8 mouse cellular contexts compared by ENCODE assay signal in genomic region chr16:20671886-20672285, GRCm38 (mm10). TPM values are rescaled to one million over a fixed set of nuclear protein-coding genes. Genes with fewer than 3 reads are reported as not detected.
DNase-seq lines count a peak whose midpoint lies in the region; ATAC-seq and TF ChIP-seq lines count a peak whose summit lies in the region.

No protein-coding gene starts in this region.

- TF ChIP-seq EP300 in lung, postnatal 0 days (IDR thresholded peaks at IDR 0.05): no peak

- H3K27ac ChIP-seq in lung, postnatal 0 days (ENCODE audit: low read length): peak overlapping the region; percentile 97; the same call in 1 of the 2 replicates
- no peak overlapping the region for H3K27ac ChIP-seq in embryonic facial prominence, embryonic 13.5 days
- no peak overlapping the region for H3K27ac ChIP-seq in limb, embryonic 14.5 days (replicated peaks; ENCODE audit: low read depth, low read length)
- no peak overlapping the region for H3K27ac ChIP-seq in stomach, embryonic 14.5 days (ENCODE audit: low read length)

- no peak overlapping the region; the same call in 1 of the 2 replicates for H3K4me3 ChIP-seq in lung, postnatal 0 days (ENCODE audit: low read depth, low read length)
- H3K4me3 ChIP-seq in embryonic facial prominence, embryonic 13.5 days: peak overlapping the region; percentile 94
- H3K4me3 ChIP-seq in limb, embryonic 14.5 days (replicated peaks; ENCODE audit: low read length): peak overlapping the region; percentile 96; the same call in 1 of the 2 replicates
- H3K4me3 ChIP-seq in stomach, embryonic 14.5 days (ENCODE audit: low read depth, low read length): peak overlapping the region; percentile 91; the same call in 1 of the 2 replicates

- no peak for TF ChIP-seq POLR2A in limb, embryonic 14.5 days (IDR thresholded peaks at IDR 0.05; ENCODE audit: borderline replicate concordance, extremely low read depth, insufficient read depth, insufficient read length)

- no peaks in the 10 kb centered on the region for H3K27me3 ChIP-seq in lung, postnatal 0 days (replicated peaks; ENCODE audit: insufficient read depth, low read length)
- no peaks in the 10 kb centered on the region for H3K27me3 ChIP-seq in embryonic facial prominence, embryonic 13.5 days
- H3K27me3 ChIP-seq in limb, embryonic 14.5 days (ENCODE audit: control insufficient read depth, insufficient read depth, low read length): no peaks in the 10 kb centered on the region
- H3K27me3 ChIP-seq in stomach, embryonic 14.5 days (ENCODE audit: control insufficient read depth, insufficient read depth, low read length): no peaks in the 10 kb centered on the region

- WGBS in lung, postnatal 0 days: 20% methylated on average over 6 of the region's 6 CpGs
- WGBS in embryonic facial prominence, embryonic 13.5 days: 23% methylated on average over 6 of the region's 6 CpGs
- WGBS in limb, embryonic 14.5 days: 19% methylated on average over 6 of the region's 6 CpGs
- WGBS in stomach, embryonic 14.5 days: 22% methylated on average over 6 of the region's 6 CpGs

- H3K9ac ChIP-seq in lung, postnatal 0 days (replicated peaks; ENCODE audit: low read depth): no peak overlapping the region
- 0 out of 2 replicates have a peak overlapping the region, but pooled peaks have one; percentile 44 for H3K9ac ChIP-seq in embryonic facial prominence, embryonic 13.5 days
- H3K9ac ChIP-seq in limb, embryonic 14.5 days (ENCODE audit: low read depth, low read length, severe bottlenecking): no peak overlapping the region
- H3K9ac ChIP-seq in stomach, embryonic 14.5 days (replicated peaks; ENCODE audit: low read depth, low read length): no peak overlapping the region

- no peak overlapping the region for H3K4me2 ChIP-seq in lung, postnatal 0 days (replicated peaks; ENCODE audit: low read depth, low read length)
- H3K4me2 ChIP-seq in embryonic facial prominence, embryonic 13.5 days: peak overlapping the region; percentile 98
- peak overlapping the region; percentile 83; the same call in 1 of the 2 replicates for H3K4me2 ChIP-seq in limb, embryonic 14.5 days (replicated peaks; ENCODE audit: low read depth, low read length, severe bottlenecking)
- H3K4me2 ChIP-seq in stomach, embryonic 14.5 days (replicated peaks; ENCODE audit: low read depth, low read length): peak overlapping the region; percentile 47

- no peaks in the 10 kb centered on the region for H3K9me3 ChIP-seq in lung, postnatal 0 days (ENCODE audit: low read length)
- H3K9me3 ChIP-seq in embryonic facial prominence, embryonic 13.5 days: no peaks in the 10 kb centered on the region
- H3K9me3 ChIP-seq in limb, embryonic 14.5 days (ENCODE audit: control insufficient read depth, low read length): no peaks in the 10 kb centered on the region
- no peaks in the 10 kb centered on the region for H3K9me3 ChIP-seq in stomach, embryonic 14.5 days (ENCODE audit: control insufficient read depth, low read depth, low read length)

- TF ChIP-seq CTCF in lung, postnatal 0 days (IDR thresholded peaks at IDR 0.05): no peak

- H3K36me3 ChIP-seq in lung, postnatal 0 days (ENCODE audit: insufficient read depth, low read length): no peaks in the 10 kb centered on the region
- peaks cover 24% of the 10 kb centered on the region for H3K36me3 ChIP-seq in embryonic facial prominence, embryonic 13.5 days
- H3K36me3 ChIP-seq in limb, embryonic 14.5 days (ENCODE audit: control insufficient read depth, insufficient read depth, low read length): peaks cover 28% of the 10 kb centered on the region
- H3K36me3 ChIP-seq in stomach, embryonic 14.5 days (ENCODE audit: control insufficient read depth, insufficient read depth, low read length): peaks cover 19% of the 10 kb centered on the region

- ATAC-seq in lung, postnatal 0 days: no peak
- no peak for ATAC-seq in embryonic facial prominence, embryonic 13.5 days (ENCODE audit: insufficient number of reproducible peaks, insufficient read depth, low FRiP score, low TSS enrichment, low read depth)
- ATAC-seq in limb, embryonic 14.5 days (ENCODE audit: low FRiP score, low read depth): no peak
- ATAC-seq in stomach, embryonic 14.5 days (ENCODE audit: insufficient number of reproducible peaks, insufficient read depth, low FRiP score, low read depth): no peak

- DNase-seq in lung, postnatal 0 days (ENCODE audit: low spot score): no peak
- DNase-seq in lung, postnatal 10 days: no peak
- DNase-seq in limb, embryonic 14.5 days (ENCODE audit: low spot score): no peak
- DNase-seq in frontal cortex, adult 2 months (ENCODE audit: extremely low spot score in 1 of 2, low spot score in 1 of 2): no peak
- DNase-seq in cerebellum, adult 11 months: no peak
- DNase-seq in layer of hippocampus, adult 11-12 months (ENCODE audit: low spot score): no peak

- H3K4me1 ChIP-seq in lung, postnatal 0 days (ENCODE audit: insufficient read depth, low read depth, low read length): peaks cover 9% of the 10 kb centered on the region
- H3K4me1 ChIP-seq in embryonic facial prominence, embryonic 13.5 days: peaks cover 25% of the 10 kb centered on the region
- H3K4me1 ChIP-seq in limb, embryonic 14.5 days (ENCODE audit: control insufficient read depth, insufficient read depth, low read length): peaks cover 17% of the 10 kb centered on the region
- H3K4me1 ChIP-seq in stomach, embryonic 14.5 days (ENCODE audit: control insufficient read depth, insufficient read depth, low read length): peaks cover 9% of the 10 kb centered on the region

RNA-seq across cellular contexts. Expression of gene Eif4g1, which starts 3.8 kb away (rescaled TPM):
- polyA plus RNA-seq in lung, postnatal 0 days (2015; fragmentation: Nextera tagmentation; extraction: Ambion mirVana): 73.5 and 78.7 TPM in 2 replicates
- 179 and 199 TPM in 2 replicates for polyA plus RNA-seq in embryonic facial prominence, embryonic 13.5 days (2015; fragmentation: Nextera tagmentation; extraction: Ambion mirVana)
- polyA plus RNA-seq in limb, embryonic 14.5 days (2012; rRNA removed): 299 and 374 TPM in 2 replicates
- 148 and 161 TPM in 2 replicates for polyA plus RNA-seq in limb, embryonic 14.5 days (2014; fragmentation: Nextera tagmentation; extraction: Ambion mirVana)
- polyA plus RNA-seq in stomach, embryonic 14.5 days (2014; fragmentation: Nextera tagmentation; extraction: Ambion mirVana): 180 TPM in 2 replicates
- 164 and 169 TPM in 2 replicates for polyA plus RNA-seq in frontal cortex, adult 2 months (2012; rRNA removed)

RNA-seq across cellular contexts. Expression of gene Psmd2, which starts 20.4 kb away (rescaled TPM):
- polyA plus RNA-seq in lung, postnatal 0 days (2015; fragmentation: Nextera tagmentation; extraction: Ambion mirVana): 146 and 150 TPM in 2 replicates
- 313 and 339 TPM in 2 replicates for polyA plus RNA-seq in embryonic facial prominence, embryonic 13.5 days (2015; fragmentation: Nextera tagmentation; extraction: Ambion mirVana)
- 156 and 180 TPM in 2 replicates for polyA plus RNA-seq in limb, embryonic 14.5 days (2012; rRNA removed)
- polyA plus RNA-seq in limb, embryonic 14.5 days (2014; fragmentation: Nextera tagmentation; extraction: Ambion mirVana): 270 and 298 TPM in 2 replicates
- polyA plus RNA-seq in stomach, embryonic 14.5 days (2014; fragmentation: Nextera tagmentation; extraction: Ambion mirVana): 275 and 279 TPM in 2 replicates
- polyA plus RNA-seq in frontal cortex, adult 2 months (2012; rRNA removed): 155 and 184 TPM in 2 replicates

RNA-seq across cellular contexts. Expression of gene Fam131a, which starts 21.2 kb away (rescaled TPM):
- 8.4 and 8.9 TPM in 2 replicates for polyA plus RNA-seq in lung, postnatal 0 days (2015; fragmentation: Nextera tagmentation; extraction: Ambion mirVana)
- polyA plus RNA-seq in embryonic facial prominence, embryonic 13.5 days (2015; fragmentation: Nextera tagmentation; extraction: Ambion mirVana): 7.0 and 7.2 TPM in 2 replicates
- polyA plus RNA-seq in limb, embryonic 14.5 days (2012; rRNA removed): 15.6 and 21.3 TPM in 2 replicates
- 10.3 and 11.0 TPM in 2 replicates for polyA plus RNA-seq in limb, embryonic 14.5 days (2014; fragmentation: Nextera tagmentation; extraction: Ambion mirVana)
- 7.5 and 8.3 TPM in 2 replicates for polyA plus RNA-seq in stomach, embryonic 14.5 days (2014; fragmentation: Nextera tagmentation; extraction: Ambion mirVana)
- 253 and 271 TPM in 2 replicates for polyA plus RNA-seq in frontal cortex, adult 2 months (2012; rRNA removed)

RNA-seq across cellular contexts. Expression of gene Ece2, which starts 42.3 kb away (rescaled TPM):
- 0.12 and 0.52 TPM in 2 replicates for polyA plus RNA-seq in lung, postnatal 0 days (2015; fragmentation: Nextera tagmentation; extraction: Ambion mirVana)
- 9.1 and 9.2 TPM in 2 replicates for polyA plus RNA-seq in embryonic facial prominence, embryonic 13.5 days (2015; fragmentation: Nextera tagmentation; extraction: Ambion mirVana)
- 14.1 and 15.8 TPM in 2 replicates for polyA plus RNA-seq in limb, embryonic 14.5 days (2012; rRNA removed)
- 3.9 and 4.1 TPM in 2 replicates for polyA plus RNA-seq in limb, embryonic 14.5 days (2014; fragmentation: Nextera tagmentation; extraction: Ambion mirVana)
- polyA plus RNA-seq in stomach, embryonic 14.5 days (2014; fragmentation: Nextera tagmentation; extraction: Ambion mirVana): 2.4 and 3.4 TPM in 2 replicates
- 36.6 and 42.7 TPM in 2 replicates for polyA plus RNA-seq in frontal cortex, adult 2 months (2012; rRNA removed)

RNA-seq across cellular contexts. Expression of gene Polr2h, which starts 45.6 kb away (rescaled TPM):
- polyA plus RNA-seq in lung, postnatal 0 days (2015; fragmentation: Nextera tagmentation; extraction: Ambion mirVana): 37.5 and 48.2 TPM in 2 replicates
- 110 and 112 TPM in 2 replicates for polyA plus RNA-seq in embryonic facial prominence, embryonic 13.5 days (2015; fragmentation: Nextera tagmentation; extraction: Ambion mirVana)
- 65.1 and 77.0 TPM in 2 replicates for polyA plus RNA-seq in limb, embryonic 14.5 days (2012; rRNA removed)
- polyA plus RNA-seq in limb, embryonic 14.5 days (2014; fragmentation: Nextera tagmentation; extraction: Ambion mirVana): 112 and 121 TPM in 2 replicates
- 105 and 113 TPM in 2 replicates for polyA plus RNA-seq in stomach, embryonic 14.5 days (2014; fragmentation: Nextera tagmentation; extraction: Ambion mirVana)
- 42.6 and 45.7 TPM in 2 replicates for polyA plus RNA-seq in frontal cortex, adult 2 months (2012; rRNA removed)

Comparison
In these comparisons a context has a peak if more than half of its experiments do, and no peak if none do; other contexts are left out.
1. RNA of gene Fam131a, which starts 21.2 kb away (polyA plus RNA-seq): 253 to 271 TPM in frontal cortex, adult 2 months; 10.3 to 21.3 TPM in limb, embryonic 14.5 days, 8.4 to 8.9 TPM in lung, postnatal 0 days, 7.5 to 8.3 TPM in stomach, embryonic 14.5 days and 7.0 to 7.2 TPM in embryonic facial prominence, embryonic 13.5 days; every median in the first group is over 10 times any median in the second.